In genomic region chr2:167336384-167337213, GRCm38 (mm10) we compare ENCODE assay signal across 9 mouse cellular contexts. TPM values are rescaled to one million over a fixed set of nuclear protein-coding genes. Genes with fewer than 3 reads are reported as not detected.
DNase-seq lines count a peak whose midpoint lies in the region; ATAC-seq and TF ChIP-seq lines count a peak whose summit lies in the region.
"Had no signal": no experiment of that assay in that cellular context is flagged by ENCODE, and none has a peak within 500 bp of the region (broad histone marks: within the 10 kb centered on the region; RNA-seq: fewer than 3 reads in every experiment).

No protein-coding gene starts in this region.

- peaks cover 2 to 10% of the 10 kb centered on the region in 2 experiments; a peak in 2 of 4 replicates for H3K4me1 ChIP-seq in ES-E14 (ENCODE audit: control insufficient read depth in 2 of 2, insufficient read depth in 2 of 2, low read length in 2 of 2, poor library complexity in 1 of 2)
- H3K4me1 ChIP-seq in forebrain, embryonic 13.5 days, result peaks cover 29% of the 10 kb centered on the region
- peaks cover 59% of the 10 kb centered on the region for H3K4me1 ChIP-seq in liver, embryonic 11.5 days (replicated peaks; ENCODE audit: control insufficient read depth, insufficient read depth, low read length)

- no peak overlapping the region for H3K4me3 ChIP-seq in ES-E14 (ENCODE audit: insufficient read depth in 1 of 2, low read depth in 1 of 2, low read length in 2 of 2, poor library complexity in 1 of 2, severe bottlenecking in 1 of 2)
- H3K4me3 ChIP-seq in forebrain, embryonic 13.5 days, result no peak overlapping the region
- no peak overlapping the region for H3K4me3 ChIP-seq in liver, embryonic 11.5 days (ENCODE audit: low read depth, low read length)

- H3K27ac ChIP-seq in ES-E14 (ENCODE audit: insufficient read depth, low read depth, low read length, poor library complexity, severe bottlenecking), result no peak overlapping the region
- peak overlapping the region; percentile 44 for H3K27ac ChIP-seq in forebrain, embryonic 13.5 days
- H3K27ac ChIP-seq in liver, embryonic 11.5 days (ENCODE audit: low read depth, low read length), result peak overlapping the region; percentile 64

- no peak overlapping the region for H3K4me2 ChIP-seq in forebrain, embryonic 13.5 days
- H3K4me2 ChIP-seq in liver, embryonic 11.5 days, result peak overlapping the region; percentile 33

- WGBS in forebrain, embryonic 13.5 days, result 69% methylated on average over 10 of the region's 10 CpGs
- WGBS in liver, embryonic 11.5 days, result 49% methylated on average over 10 of the region's 10 CpGs

- H3K9ac ChIP-seq in ES-E14 (ENCODE audit: insufficient read depth, low read depth, low read length, poor library complexity, severe bottlenecking), result 0 out of 2 replicates have a peak overlapping the region, but pooled peaks have one; percentile 12
- H3K9ac ChIP-seq in forebrain, embryonic 13.5 days, result no peak overlapping the region
- peak overlapping the region; percentile 27 for H3K9ac ChIP-seq in liver, embryonic 11.5 days (ENCODE audit: low read depth, low read length)

- peak; percentile 52 to 53 for DNase-seq in heart, adult 18-20 months
- DNase-seq in heart, adult 8-10 months (ENCODE audit: low spot score), result no peak
- DNase-seq in ES-E14 (ENCODE audit: low read depth, low spot score), result no peak
- no peak for DNase-seq in liver, embryonic 11.5 days (ENCODE audit: low spot score)
- DNase-seq in adrenal gland, postnatal 36 days, result no peak
- DNase-seq in B cell, adult 2 months, result no peak
- DNase-seq in urinary bladder, postnatal 4 days (ENCODE audit: low spot score in 2 of 2), result no peak
- DNase-seq: kidney, adult 11 months had no signal

- H3K9me3 ChIP-seq in ES-E14 (ENCODE audit: control insufficient read depth, insufficient read depth, low read depth, low read length), result no peaks in the 10 kb centered on the region
- H3K9me3 ChIP-seq in forebrain, embryonic 13.5 days (replicated peaks), result no peaks in the 10 kb centered on the region
- no peaks in the 10 kb centered on the region for H3K9me3 ChIP-seq in liver, embryonic 11.5 days (ENCODE audit: control insufficient read depth, low read length)

- H3K36me3 ChIP-seq in ES-E14 (ENCODE audit: control insufficient read depth, insufficient read depth, low read length, poor library complexity, severe bottlenecking), result no peaks in the 10 kb centered on the region; the same call in 1 of the 2 replicates
- H3K36me3 ChIP-seq in forebrain, embryonic 13.5 days (ENCODE audit: poor library complexity, severe bottlenecking), result no peaks in the 10 kb centered on the region
- H3K36me3 ChIP-seq in liver, embryonic 11.5 days (ENCODE audit: control insufficient read depth, insufficient read depth, low read length), result no peaks in the 10 kb centered on the region

- peak; percentile 57 for ATAC-seq in forebrain, embryonic 13.5 days
- peak; percentile 64 for ATAC-seq in liver, embryonic 11.5 days (replicated peaks; ENCODE audit: low FRiP score)

- in situ Hi-C loops in ES-E14 (cut with MboI; ENCODE audit: low sequenced_read_pairs in 2 of 2, unreplicated experiment in 2 of 2), result no loop called here

- H3K27me3 ChIP-seq in forebrain, embryonic 13.5 days, result no peaks in the 10 kb centered on the region
- no peaks in the 10 kb centered on the region for H3K27me3 ChIP-seq in liver, embryonic 11.5 days (replicated peaks; ENCODE audit: control insufficient read depth, insufficient read depth, low read length)

TF ChIP-seq in ES-E14, 5 proteins besides CTCF, POLR2A, EP300 and RAD21:
- TF ChIP-seq CHD2 (IDR thresholded peaks at IDR 0.05; ENCODE audit: low read depth, low read length) (no peak), HCFC1 (IDR thresholded peaks at IDR 0.05; ENCODE audit: borderline replicate concordance, insufficient read depth, low read length) (no peak), ZC3H11A (IDR thresholded peaks at IDR 0.05; ENCODE audit: borderline replicate concordance, low read depth, low read length) (no peak), MAFK (IDR thresholded peaks at IDR 0.05; ENCODE audit: insufficient read depth, low read depth, low read length) (no peak), ZNF384 (IDR thresholded peaks at IDR 0.05; ENCODE audit: low read depth, low read length) (no peak)

RNA-seq across cellular contexts. Expression of gene B4galt5, which starts 12.4 kb away (rescaled TPM):
- total RNA-seq in heart, adult 18-20 months (2021), result 10 to 100 TPM; 12.0 to 13.6 TPM
- 10 to 100 TPM in 3 of 4 experiments, 1 to 10 TPM in 1; 8.9 to 12.8 (median 11.6) TPM for total RNA-seq in heart, adult 8-10 months (2022)
- 40.5 and 61.7 TPM in 2 replicates for total RNA-seq in ES-E14 (2012; rRNA removed)
- polyA plus RNA-seq in forebrain, embryonic 13.5 days (2015; fragmentation: Nextera tagmentation; extraction: Ambion mirVana), result 9.1 and 9.2 TPM in 2 replicates
- polyA plus RNA-seq in liver, embryonic 11.5 days (2014; fragmentation: Nextera tagmentation; extraction: Ambion mirVana), result 8.0 and 11.8 TPM in 2 replicates
- 100 to 1,000 TPM in 1 of 2 experiments, 10 to 100 TPM in 1; 93.7 to 153 TPM for total RNA-seq in adrenal gland, postnatal 36 days (2021)

Comparison
In these comparisons a context has a peak if more than half of its experiments do, and no peak if none do; other contexts are left out.
1. DNase-seq: peak in heart, adult 18-20 months (2 of 2); none in heart, adult 8-10 months (single experiment), ES-E14 (single experiment), liver, embryonic 11.5 days (single experiment), adrenal gland, postnatal 36 days (0 of 2), B cell, adult 2 months (0 of 2) and urinary bladder, postnatal 4 days (0 of 2).